Mouse (Mus musculus) A20 (cell line): ENCODE results near the gene Hip1.
"Not testable (repeated sequence)": the region's sequence is repeated elsewhere in the genome, so short reads cannot be mapped to it uniquely, and the experiment has no call there.

Experiments used
- DNase-seq: peaks from one replicate; pipeline ENCODE4 v3.0.0-alpha.2; 2011; ENCODE audit warnings: low read depth, low spot score

Hip1 gene

GRCm38 (mm10) chr5:135492126-135492525 is 52.8 kb downstream of the Hip1 start:
- no peak for DNase-seq

GRCm38 (mm10) chr5:135489695-135490294 is 55.1 kb downstream of the Hip1 start:
- DNase-seq: no peak

- DNase-seq: peak; percentile 63
These were observed 55.8 kb downstream of the Hip1 start for GRCm38 (mm10) chr5:135488881-135489694.

GRCm38 (mm10) chr5:135488222-135488880 is 56.6 kb downstream of the Hip1 start:
- DNase-seq: no peak

- no peak for DNase-seq
These were observed 59.6 kb downstream of the Hip1 start for GRCm38 (mm10) chr5:135485289-135485688.

- DNase-seq: peak; percentile 47
These were observed 61.1 kb downstream of the Hip1 start for GRCm38 (mm10) chr5:135483865-135484264.

GRCm38 (mm10) chr5:135478877-135479600 is 65.9 kb downstream of the Hip1 start:
- DNase-seq: peak; percentile 68

GRCm38 (mm10) chr5:135476199-135476598 is 68.7 kb downstream of the Hip1 start:
- peak; percentile 22 for DNase-seq

- peak; percentile 65 for DNase-seq
These were observed 72.5 kb downstream of the Hip1 start for GRCm38 (mm10) chr5:135472405-135472804.

GRCm38 (mm10) chr5:135471747-135472146 is 73.2 kb downstream of the Hip1 start:
- no peak for DNase-seq

GRCm38 (mm10) chr5:135468280-135468679 is 76.6 kb downstream of the Hip1 start:
- DNase-seq: no peak

- DNase-seq: no peak
These were observed 79.1 kb downstream of the Hip1 start for GRCm38 (mm10) chr5:135465833-135466291.

- no peak for DNase-seq
These were observed 81.5 kb downstream of the Hip1 start for GRCm38 (mm10) chr5:135463380-135463779.

GRCm38 (mm10) chr5:135460833-135461173 is 84.1 kb downstream of the Hip1 start:
- no peak for DNase-seq

GRCm38 (mm10) chr5:135460152-135460832 is 84.6 kb downstream of the Hip1 start:
- no peak for DNase-seq

GRCm38 (mm10) chr5:135459486-135459885 is 85.4 kb downstream of the Hip1 start:
- peak; percentile 71 for DNase-seq

- DNase-seq: peak; percentile 91
These were observed 87.0 kb downstream of the Hip1 start for GRCm38 (mm10) chr5:135457961-135458360.

- no peak for DNase-seq
These were observed 88.4 kb downstream of the Hip1 start for GRCm38 (mm10) chr5:135456515-135456914.

- DNase-seq: no peak
These were observed 90.7 kb downstream of the Hip1 start for GRCm38 (mm10) chr5:135454256-135454655.

- DNase-seq: not testable (repeated sequence)
These were observed 93.4 kb downstream of the Hip1 start for GRCm38 (mm10) chr5:135451559-135451958.

- DNase-seq: no peak
These were observed 93.8 kb downstream of the Hip1 start for GRCm38 (mm10) chr5:135451100-135451499.
